Mouse (Mus musculus) midbrain, embryonic 13.5 days (tissue): Measurements from ENCODE around the gene Igf1r. TPM values are rescaled to one million over a fixed set of nuclear protein-coding genes. Genes with fewer than 3 reads are reported as not detected.

Source experiments
- ATAC-seq: fragments of 200-750 bp; cut with Nextera tagmentation; 2 replicates; pipeline ENCODE4 v1.8.0; 2017; ENCODE audit warnings: mild to moderate bottlenecking, moderate TSS enrichment, moderate library complexity
- H3K27ac ChIP-seq: fragments of 300-500 bp; sonication (generic); 2 replicates; pipeline ENCODE4 v1.5.1; 2015; ENCODE audit warnings: inconsistent platforms, mild to moderate bottlenecking, moderate library complexity
- H3K27me3 ChIP-seq: fragments of 300-500 bp; sonication (generic); 2 replicates; pipeline ENCODE4 v1.6.1; 2015; ENCODE audit warnings: mild to moderate bottlenecking, inconsistent platforms
- H3K36me3 ChIP-seq: fragments of 300-500 bp; sonication (generic); 2 replicates; pipeline ENCODE4 v1.6.1; 2015; ENCODE audit warnings: mild to moderate bottlenecking, inconsistent platforms
- H3K4me1 ChIP-seq: fragments of 300-500 bp; sonication (generic); replicated peaks from 2 replicates; pipeline ENCODE4 v1.6.1; 2015; ENCODE audit warnings: inconsistent platforms
- H3K4me2 ChIP-seq: fragments of 300-500 bp; sonication (generic); replicated peaks from 2 replicates; pipeline ENCODE4 v1.6.1; 2015; ENCODE audit warnings: moderate library complexity, mild to moderate bottlenecking, inconsistent platforms
- H3K4me3 ChIP-seq: fragments of 300-500 bp; sonication (generic); replicated peaks from 2 replicates; pipeline ENCODE4 v1.5.1; 2015; ENCODE audit warnings: mild to moderate bottlenecking, inconsistent platforms
- H3K9ac ChIP-seq: fragments of 300-500 bp; sonication (generic); replicated peaks from 2 replicates; pipeline ENCODE4 v1.6.1; 2015; ENCODE audit warnings: mild to moderate bottlenecking, inconsistent platforms
- H3K9me3 ChIP-seq: fragments of 300-500 bp; sonication (generic); 2 replicates; pipeline ENCODE4 v1.6.1; 2016; ENCODE audit warnings: mild to moderate bottlenecking, inconsistent platforms
- WGBS: fragments of 180-500 bp; shearing (Covaris S2); methylation state at CpG from one replicate; pipeline ENCODE4 v1.1.7; 2015; 5-methylcytosine and 5-hydroxymethylcytosine counted together
- polyA plus RNA-seq: library from polyadenylated mRNA; unstranded; fragments of >200 nt; fragmentation: Nextera tagmentation; extraction: Ambion mirVana; gene quantifications from 2 replicates; pipeline ENCODE4 v1.2.1, GENCODE M21; 2015

Igf1r gene
- polyA plus RNA-seq, 1 experiment from 2014 or later: 31.4 TPM

DNA sequence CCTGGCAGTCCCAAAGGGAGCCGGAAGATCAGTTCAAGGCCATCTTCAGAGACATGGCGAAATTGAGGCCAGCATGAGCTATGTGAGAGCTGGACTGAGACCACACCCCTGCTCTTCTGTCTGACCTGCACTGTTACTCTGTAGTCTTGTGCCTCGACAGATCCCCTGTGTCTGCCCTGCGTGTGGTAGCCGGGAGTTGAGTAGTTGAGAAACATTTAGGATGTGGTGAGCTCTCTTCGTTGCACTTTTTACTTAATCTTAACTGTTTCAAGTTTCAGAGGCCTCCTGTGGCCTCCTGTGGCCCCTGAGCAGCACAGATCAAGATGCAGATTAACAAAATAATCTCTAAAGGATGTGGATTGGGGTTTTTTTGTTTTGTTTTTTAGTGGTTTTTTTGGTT lies 181.1 kb downstream of the Igf1r start:
- 33% methylated on average over 6 of the region's 6 CpGs for WGBS
- ATAC-seq: no peak

DNA sequence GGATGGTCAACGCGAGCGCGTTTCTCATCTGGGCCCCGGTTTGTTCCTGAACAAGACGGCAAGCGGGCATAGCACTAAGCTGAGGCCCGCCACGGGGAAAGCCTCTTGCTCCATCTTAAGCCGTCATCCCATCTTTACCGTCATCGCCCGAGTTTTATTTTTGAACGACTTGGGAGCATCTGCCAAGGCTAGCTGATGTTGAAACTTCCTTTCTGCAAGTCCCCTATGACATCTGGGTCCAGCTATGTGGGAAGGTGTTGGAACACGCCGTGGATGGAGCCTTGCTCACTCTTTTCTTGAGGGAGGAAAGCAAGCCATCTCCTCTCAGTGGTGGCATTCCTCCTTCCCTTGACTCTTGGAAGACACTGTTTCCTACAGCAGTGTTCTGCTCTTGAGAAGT lies 182.3 kb downstream of the Igf1r start:
- no peaks in the 10 kb centered on the region for H3K9me3 ChIP-seq
- 89% methylated on average over 16 of the region's 16 CpGs for WGBS

More for the DNA sequence above, 181.1 kb downstream of the Igf1r start:
- Histone ChIP-seq H3K27me3 (no peaks in the 10 kb centered on the region), H3K9ac (no peak overlapping the region), H3K27ac (no peak overlapping the region), H3K4me1 (peaks cover 38% of the 10 kb centered on the region), H3K4me3 (no peak overlapping the region), H3K36me3 (0 out of 2 replicates have a peak, but pooled peaks cover 4% of the 10 kb centered on the region), H3K4me2 (no peak overlapping the region), H3K9me3 (no peaks in the 10 kb centered on the region)

GRCm38 (mm10) chr7:68136056-68136455 lies 183.4 kb downstream of the Igf1r start:
- no peak overlapping the region for H3K4me3 ChIP-seq
- peaks cover 28% of the 10 kb centered on the region for H3K4me1 ChIP-seq
- no peaks in the 10 kb centered on the region for H3K27me3 ChIP-seq
- H3K27ac ChIP-seq: no peak overlapping the region
- no peak for ATAC-seq
- H3K36me3 ChIP-seq: 0 out of 2 replicates have a peak, but pooled peaks cover 4% of the 10 kb centered on the region
- WGBS: 81% methylated on average over 10 of the region's 10 CpGs
- H3K9ac ChIP-seq: no peak overlapping the region
- H3K9me3 ChIP-seq: no peaks in the 10 kb centered on the region
- H3K4me2 ChIP-seq: no peak overlapping the region

More for the DNA sequence above, 182.3 kb downstream of the Igf1r start:
- H3K4me3 ChIP-seq: no peak overlapping the region
- ATAC-seq: no peak
- H3K4me2 ChIP-seq: no peak overlapping the region
- H3K27ac ChIP-seq: no peak overlapping the region
- no peaks in the 10 kb centered on the region for H3K27me3 ChIP-seq
- no peak overlapping the region for H3K9ac ChIP-seq
- H3K36me3 ChIP-seq: 0 out of 2 replicates have a peak, but pooled peaks cover 4% of the 10 kb centered on the region
- H3K4me1 ChIP-seq: peaks cover 38% of the 10 kb centered on the region

DNA sequence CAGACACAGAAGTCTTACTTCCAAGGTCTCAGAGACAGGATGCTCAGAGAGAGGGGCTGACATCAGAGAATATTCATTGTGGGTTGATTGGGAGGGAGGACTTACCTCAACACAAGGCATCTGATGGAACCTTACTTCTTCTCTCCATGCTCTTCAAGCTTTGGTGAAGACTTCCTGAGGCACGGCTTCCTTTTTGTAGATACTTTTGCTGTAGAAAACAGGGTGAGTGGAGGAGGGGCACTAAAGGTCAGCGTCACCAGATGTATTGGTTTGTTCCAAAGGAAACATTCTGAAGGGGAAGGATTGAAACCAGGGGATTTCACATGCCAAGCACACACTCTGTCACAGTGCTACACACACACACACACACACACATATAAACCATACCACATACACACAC lies 186.8 kb downstream of the Igf1r start:
- no peaks in the 10 kb centered on the region for H3K27me3 ChIP-seq
- WGBS: 72% methylated on average over 2 of the region's 2 CpGs
- ATAC-seq: no peak

GRCm38 (mm10) chr7:68140041-68140807 lies 187.6 kb downstream of the Igf1r start:
- Histone ChIP-seq H3K4me3 (no peak overlapping the region), H3K9me3 (no peaks in the 10 kb centered on the region), H3K36me3 (0 out of 2 replicates have a peak, but pooled peaks cover 4% of the 10 kb centered on the region), H3K4me2 (no peak overlapping the region), H3K9ac (no peak overlapping the region), H3K27me3 (no peaks in the 10 kb centered on the region), H3K27ac (no peak overlapping the region), H3K4me1 (peaks cover 13% of the 10 kb centered on the region; the same call in 1 of the 2 replicates)
- ATAC-seq: no peak
- 83% methylated on average over 11 of the region's 11 CpGs for WGBS

More for the DNA sequence above, 186.8 kb downstream of the Igf1r start:
- H3K27ac ChIP-seq: no peak overlapping the region
- H3K4me3 ChIP-seq: no peak overlapping the region
- no peak overlapping the region for H3K4me2 ChIP-seq
- peaks cover 10% of the 10 kb centered on the region; the same call in 1 of the 2 replicates for H3K4me1 ChIP-seq
- no peak overlapping the region for H3K9ac ChIP-seq
- H3K36me3 ChIP-seq: 0 out of 2 replicates have a peak, but pooled peaks cover 4% of the 10 kb centered on the region
- H3K9me3 ChIP-seq: no peaks in the 10 kb centered on the region

DNA sequence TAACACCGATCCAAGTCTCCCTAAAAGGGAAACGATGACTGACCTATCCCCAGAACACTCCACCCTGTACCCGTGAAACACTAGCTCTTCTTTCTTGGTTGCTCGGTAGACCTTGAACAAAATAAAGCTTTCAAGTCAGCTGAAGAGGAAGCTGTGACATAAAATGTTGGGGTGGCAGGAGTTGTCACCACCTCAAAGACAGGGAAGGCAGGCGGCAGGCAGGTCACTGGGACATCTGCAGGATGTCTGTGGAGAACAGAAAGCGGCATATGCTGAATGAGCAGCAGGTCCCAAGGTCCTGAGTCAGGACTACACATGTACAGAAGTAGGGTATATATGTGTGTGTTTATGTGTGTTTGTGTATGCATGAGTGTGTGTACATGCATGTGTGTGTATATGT lies 191.6 kb downstream of the Igf1r start:
- H3K4me1 ChIP-seq: peaks cover 32% of the 10 kb centered on the region
- H3K27ac ChIP-seq: no peak overlapping the region
- H3K36me3 ChIP-seq: no peaks in the 10 kb centered on the region
- H3K4me2 ChIP-seq: no peak overlapping the region
- 70% methylated on average over 6 of the region's 6 CpGs for WGBS
- no peak for ATAC-seq
- no peak overlapping the region for H3K9ac ChIP-seq
- no peaks in the 10 kb centered on the region for H3K27me3 ChIP-seq
- H3K9me3 ChIP-seq: no peaks in the 10 kb centered on the region
- no peak overlapping the region for H3K4me3 ChIP-seq

DNA sequence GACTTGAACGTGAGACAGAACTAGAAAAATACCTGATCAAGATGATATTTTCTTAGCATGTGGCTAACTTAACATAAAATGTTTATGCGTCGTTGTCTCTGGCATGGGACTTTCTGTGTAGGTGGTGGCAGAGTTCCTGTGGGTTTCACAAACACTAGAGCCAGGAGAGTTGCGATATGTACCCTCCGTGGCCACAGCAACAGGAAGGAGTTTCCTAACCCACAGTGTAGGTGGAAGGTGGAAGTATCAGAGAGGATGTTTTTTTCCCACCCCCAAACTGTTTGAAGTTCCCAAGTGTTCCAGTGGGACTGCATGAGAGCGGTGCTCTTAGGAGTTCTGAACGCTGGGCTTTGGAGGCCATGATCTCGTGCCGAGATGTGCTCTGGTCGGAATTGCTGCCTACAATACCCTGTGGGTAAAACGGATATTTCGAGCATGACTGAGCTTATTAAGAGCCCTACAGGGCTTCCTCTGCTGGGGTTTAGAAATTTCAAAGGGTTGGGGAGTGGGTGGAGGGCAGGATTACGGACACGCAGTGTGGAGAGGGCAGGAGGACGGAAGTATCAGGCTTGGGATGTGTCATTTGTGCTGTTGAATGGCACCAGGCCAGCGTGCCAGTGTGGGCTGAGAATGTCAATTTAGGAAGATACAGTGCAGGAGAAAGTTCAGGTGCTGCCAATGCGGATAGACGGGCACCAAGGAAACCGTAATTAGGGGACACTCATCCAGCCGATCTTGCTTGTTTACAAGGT lies 195.8 kb downstream of the Igf1r start:
- Histone ChIP-seq H3K27me3 (no peaks in the 10 kb centered on the region), H3K9me3 (no peaks in the 10 kb centered on the region), H3K4me3 (no peak overlapping the region), H3K9ac (no peak overlapping the region), H3K4me2 (peak overlapping the region; percentile 28), H3K36me3 (no peaks in the 10 kb centered on the region), H3K27ac (no peak overlapping the region), H3K4me1 (peaks cover 37% of the 10 kb centered on the region)
- ATAC-seq: peak; percentile 66
- WGBS: 33% methylated on average over 20 of the region's 20 CpGs

DNA sequence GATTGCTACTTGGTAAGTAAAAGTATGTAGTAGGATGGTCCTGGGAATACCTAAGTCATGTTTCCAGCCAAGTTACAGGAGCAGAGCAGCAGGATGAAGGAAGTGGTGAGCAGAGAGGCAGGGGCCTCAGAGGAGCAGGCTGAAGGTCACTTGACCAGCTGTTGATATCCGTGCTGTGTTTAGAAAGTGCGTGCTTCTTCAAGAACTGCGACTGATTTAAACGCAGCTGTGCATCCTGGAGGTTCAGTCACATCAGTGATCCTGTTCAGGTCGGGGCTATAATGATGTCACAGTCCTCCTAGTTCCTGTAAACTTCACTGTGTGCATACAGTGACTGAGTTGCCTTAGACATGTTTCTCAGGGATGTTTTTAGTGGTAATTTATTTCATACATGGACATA lies 199.3 kb downstream of the Igf1r start:
- Histone ChIP-seq H3K9ac (no peak overlapping the region), H3K36me3 (no peaks in the 10 kb centered on the region), H3K4me3 (no peak overlapping the region), H3K4me2 (no peak overlapping the region), H3K27ac (no peak overlapping the region), H3K9me3 (no peaks in the 10 kb centered on the region), H3K27me3 (no peaks in the 10 kb centered on the region), H3K4me1 (peaks cover 56% of the 10 kb centered on the region)
- WGBS: 78% methylated on average over 5 of the region's 5 CpGs
- ATAC-seq: no peak

DNA sequence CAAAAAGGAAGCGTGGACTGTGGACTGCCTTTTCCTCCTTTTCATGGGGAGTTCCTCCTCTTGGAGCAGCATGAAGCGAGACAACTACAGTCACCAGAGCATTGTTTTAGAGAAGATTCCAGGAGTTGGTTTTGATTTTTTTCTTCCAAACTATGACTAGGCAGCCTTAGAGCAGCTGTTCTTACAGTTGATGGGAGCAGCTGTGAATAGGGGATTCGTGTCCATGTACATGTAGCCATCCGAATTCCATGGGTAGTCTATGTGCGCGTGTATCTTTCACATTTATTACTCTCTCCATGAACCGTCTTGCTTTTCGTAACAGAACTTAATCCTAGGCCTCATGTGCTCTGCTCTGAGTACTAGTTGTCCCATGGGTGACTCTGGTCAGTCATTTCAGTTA lies 199.8 kb downstream of the Igf1r start:
- no peak overlapping the region for H3K27ac ChIP-seq

GRCm38 (mm10) chr7:68153269-68153668 lies 200.6 kb downstream of the Igf1r start:
- Histone ChIP-seq H3K4me3 (no peak overlapping the region), H3K4me1 (peaks cover 52% of the 10 kb centered on the region), H3K36me3 (no peaks in the 10 kb centered on the region), H3K9me3 (no peaks in the 10 kb centered on the region), H3K27me3 (no peaks in the 10 kb centered on the region), H3K9ac (no peak overlapping the region), H3K4me2 (no peak overlapping the region), H3K27ac (no peak overlapping the region)
- ATAC-seq: no peak
- WGBS: 90% methylated on average over 8 of the region's 8 CpGs

More for the DNA sequence above, 199.8 kb downstream of the Igf1r start:
- Histone ChIP-seq H3K4me2 (no peak overlapping the region), H3K36me3 (no peaks in the 10 kb centered on the region), H3K4me3 (no peak overlapping the region), H3K4me1 (peaks cover 60% of the 10 kb centered on the region), H3K27me3 (no peaks in the 10 kb centered on the region), H3K9me3 (no peaks in the 10 kb centered on the region), H3K9ac (no peak overlapping the region)
- no peak for ATAC-seq
- 87% methylated on average over 8 of the region's 8 CpGs for WGBS

DNA sequence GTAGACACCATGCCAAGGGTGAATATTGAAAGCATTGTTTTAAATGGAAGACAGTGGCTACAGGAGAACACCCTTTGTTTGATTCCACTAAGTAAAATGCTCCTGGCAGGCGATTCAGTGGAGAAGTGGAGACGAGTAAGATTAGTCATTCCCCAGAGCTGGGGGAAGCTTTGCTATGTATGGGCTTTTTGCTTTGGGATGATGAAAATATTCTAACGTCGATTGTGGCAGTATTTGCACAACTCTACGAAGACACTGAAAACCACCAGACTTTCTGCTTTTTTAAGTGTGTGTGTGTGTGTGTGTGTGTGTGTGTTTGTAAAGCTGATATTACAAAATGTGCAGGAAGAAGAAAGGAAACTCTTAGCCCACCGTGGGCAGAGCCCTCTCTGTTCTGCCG lies 202.0 kb downstream of the Igf1r start:
- Histone ChIP-seq H3K4me2 (no peak overlapping the region), H3K4me3 (no peak overlapping the region), H3K27me3 (no peaks in the 10 kb centered on the region), H3K9me3 (no peaks in the 10 kb centered on the region), H3K36me3 (no peaks in the 10 kb centered on the region), H3K9ac (no peak overlapping the region), H3K27ac (peak overlapping the region; percentile 54; the same call in 1 of the 2 replicates), H3K4me1 (peaks cover 39% of the 10 kb centered on the region)
- 43% methylated on average over 7 of the region's 7 CpGs for WGBS
- 0 out of 2 replicates have a peak, but pooled peaks have one; percentile 9 for ATAC-seq
